Mouse (Mus musculus) frontal cortex, adult (tissue): ENCODE measurements around the gene Lrrc51.
A peak's percentile ranks its signal among the peaks of the same experiment; 100 is the strongest.

ENCODE experiments used
- ATAC-seq: cut with Nextera tagmentation; 2 replicates; pipeline ENCODE4 v1.9.2; 2017; ENCODE audit warnings: mild to moderate bottlenecking, moderate library complexity, mixed read lengths; ENCODE audit not compliant: low TSS enrichment

The Lrrc51 gene

GRCm38 (mm10) chr7:101882413-101883154, 51.1 kb downstream of the Lrrc51 start:
- peak; percentile 60; the same call in 1 of the 2 replicates for ATAC-seq

- no peak for ATAC-seq
Measured at GRCm38 (mm10) chr7:101880855-101881254, 52.8 kb downstream of the Lrrc51 start.

- no peak for ATAC-seq
Measured at GRCm38 (mm10) chr7:101875978-101876377, 57.7 kb downstream of the Lrrc51 start.

- ATAC-seq = no peak
Measured at GRCm38 (mm10) chr7:101871296-101871695, 62.4 kb downstream of the Lrrc51 start.

GRCm38 (mm10) chr7:101870629-101871028, 63.1 kb downstream of the Lrrc51 start, which contains the start of gene Folr1:
Folr1 (minus strand) TSS chr7:101870788.
- ATAC-seq = no peak

GRCm38 (mm10) chr7:101869163-101869500, 64.6 kb downstream of the Lrrc51 start:
- ATAC-seq = no peak

- no peak for ATAC-seq
Measured at GRCm38 (mm10) chr7:101868241-101869162, 65.2 kb downstream of the Lrrc51 start.

GRCm38 (mm10) chr7:101867482-101867881, 66.2 kb downstream of the Lrrc51 start:
- no peak for ATAC-seq

GRCm38 (mm10) chr7:101866491-101867265, 67.0 kb downstream of the Lrrc51 start:
- no peak for ATAC-seq

- ATAC-seq = no peak
Measured at GRCm38 (mm10) chr7:101863415-101863814, 70.3 kb downstream of the Lrrc51 start, which contains the start of gene Anapc15. Anapc15 (plus strand) TSS chr7:101863715.
